Mouse (Mus musculus) CD8-positive naive resting alpha-beta T cell, adult 2 months (primary cell): ENCODE data around the gene Mcl1.
"Not testable (repeated sequence)": the region's sequence is repeated elsewhere in the genome, so short reads cannot be mapped to it uniquely, and the experiment has no call there.

Experiments
- DNase-seq, 2 experiments: peaks; one replicate each; pipeline ENCODE4 v3.0.0; 2022; ENCODE audit warnings: low read depth in 2 of 2, low spot score in 2 of 2

Gene Mcl1

DNA sequence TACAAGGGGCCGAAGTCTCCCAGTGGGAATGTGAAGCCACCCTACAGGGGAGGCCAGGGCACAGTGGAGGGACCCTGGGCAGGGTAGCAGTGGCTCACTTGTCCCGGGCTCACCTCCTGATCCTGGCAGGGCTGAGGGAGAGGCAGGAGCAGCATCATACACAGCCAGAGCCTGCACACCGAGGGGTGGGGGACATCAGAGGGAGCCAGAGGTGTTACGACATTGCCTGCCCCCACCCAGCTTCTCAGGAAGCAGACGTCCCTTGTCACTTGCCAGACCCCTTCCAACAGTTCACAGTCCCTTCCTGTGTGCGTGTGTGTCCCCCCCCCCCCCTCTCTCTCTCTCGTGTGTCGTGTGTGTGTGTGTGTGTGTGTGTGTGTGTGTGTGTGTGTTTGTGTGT, 26.3 kb downstream of the Mcl1 start:
- DNase-seq = no peak

DNA sequence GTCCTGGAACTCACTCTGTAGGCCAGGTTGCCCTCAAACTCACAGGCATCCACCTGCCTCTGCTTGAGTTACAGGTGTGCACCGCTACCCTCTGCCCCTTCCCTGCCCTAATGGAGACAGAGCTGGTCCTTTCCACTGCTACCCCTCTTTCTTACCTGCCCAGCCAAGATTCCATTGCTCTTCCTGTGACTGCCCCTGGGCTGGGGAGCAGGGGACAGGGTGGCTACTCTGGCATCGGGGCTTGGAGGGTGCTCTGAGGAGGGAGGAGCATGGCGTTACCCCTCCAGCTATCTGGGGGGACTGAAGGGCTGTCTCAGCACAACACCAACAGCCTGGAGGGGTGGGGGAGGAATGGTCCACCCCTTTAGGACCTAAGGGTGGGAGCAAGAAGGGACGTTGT, 26.7 kb downstream of the Mcl1 start:
- no peak for DNase-seq

DNA sequence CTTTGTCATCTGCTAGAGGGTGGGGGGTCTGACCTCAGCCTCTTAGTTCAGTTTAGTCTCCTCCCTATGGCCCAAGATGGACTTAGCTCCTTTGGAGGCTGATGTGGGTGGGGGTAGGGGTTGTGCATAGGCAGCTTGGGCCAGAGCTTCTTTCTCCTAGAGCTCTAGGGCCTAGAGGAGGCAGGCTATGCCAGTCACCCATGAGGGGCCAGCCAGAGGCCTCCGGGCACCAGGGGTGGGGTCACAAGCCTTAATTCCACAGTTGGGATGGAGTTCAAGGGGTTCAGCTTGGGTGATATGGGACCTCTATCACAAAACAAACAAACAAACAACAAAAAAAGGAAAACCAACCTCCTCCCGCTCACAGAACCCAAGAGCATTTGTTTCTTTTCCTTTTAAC, 27.1 kb downstream of the Mcl1 start:
- DNase-seq = no peak

DNA sequence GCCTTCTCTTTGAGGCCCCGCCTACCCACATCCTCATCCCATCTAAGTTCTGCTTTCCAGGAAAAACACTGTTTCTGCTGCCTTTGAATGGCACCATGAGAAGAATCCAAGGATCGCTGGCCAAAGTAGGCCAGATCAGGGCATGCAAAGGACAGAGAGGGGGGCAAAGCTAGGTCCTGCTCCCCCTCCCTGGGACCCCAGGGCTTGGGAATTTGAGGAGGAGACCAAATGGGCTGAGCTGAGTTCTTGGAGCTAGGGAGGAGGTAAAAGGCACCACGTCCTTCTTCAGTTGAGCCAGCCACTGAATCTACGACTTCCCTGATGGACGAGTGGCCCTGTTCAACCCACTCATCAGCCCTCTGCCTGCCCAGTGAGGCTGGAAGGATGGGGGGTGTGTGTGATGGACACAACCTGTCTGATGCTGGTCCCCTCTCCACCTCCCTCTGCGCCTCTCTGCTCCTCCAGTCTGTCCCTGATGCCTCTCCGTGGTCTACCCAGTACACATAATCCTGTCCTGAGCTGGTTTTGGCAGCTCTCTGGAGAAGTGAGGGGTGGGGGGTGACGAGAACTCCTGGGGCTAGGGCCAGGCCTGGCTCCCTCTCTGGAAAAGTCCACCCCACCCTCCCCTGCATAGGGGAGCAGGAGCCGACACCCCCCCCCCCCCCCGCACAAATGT, 28.0 kb downstream of the Mcl1 start:
- no peak for DNase-seq

DNA sequence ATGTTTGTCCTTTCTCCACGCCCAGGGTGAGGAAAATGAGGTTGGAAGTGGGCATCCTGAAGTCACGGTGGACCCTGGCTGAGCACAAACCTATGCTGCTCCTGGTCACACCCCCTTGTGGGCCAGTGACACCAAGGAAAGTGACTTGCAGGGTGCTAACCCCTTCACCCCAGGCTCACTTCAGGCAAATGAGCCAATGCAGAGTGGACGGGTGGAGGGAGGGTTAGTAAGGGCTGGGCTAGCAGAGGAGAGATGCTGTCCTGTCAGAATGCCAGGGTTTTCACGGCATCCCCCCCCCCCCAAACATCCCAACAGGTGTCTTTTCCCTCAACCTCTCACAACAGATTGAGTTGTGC, 28.6 kb downstream of the Mcl1 start:
- no peak for DNase-seq

DNA sequence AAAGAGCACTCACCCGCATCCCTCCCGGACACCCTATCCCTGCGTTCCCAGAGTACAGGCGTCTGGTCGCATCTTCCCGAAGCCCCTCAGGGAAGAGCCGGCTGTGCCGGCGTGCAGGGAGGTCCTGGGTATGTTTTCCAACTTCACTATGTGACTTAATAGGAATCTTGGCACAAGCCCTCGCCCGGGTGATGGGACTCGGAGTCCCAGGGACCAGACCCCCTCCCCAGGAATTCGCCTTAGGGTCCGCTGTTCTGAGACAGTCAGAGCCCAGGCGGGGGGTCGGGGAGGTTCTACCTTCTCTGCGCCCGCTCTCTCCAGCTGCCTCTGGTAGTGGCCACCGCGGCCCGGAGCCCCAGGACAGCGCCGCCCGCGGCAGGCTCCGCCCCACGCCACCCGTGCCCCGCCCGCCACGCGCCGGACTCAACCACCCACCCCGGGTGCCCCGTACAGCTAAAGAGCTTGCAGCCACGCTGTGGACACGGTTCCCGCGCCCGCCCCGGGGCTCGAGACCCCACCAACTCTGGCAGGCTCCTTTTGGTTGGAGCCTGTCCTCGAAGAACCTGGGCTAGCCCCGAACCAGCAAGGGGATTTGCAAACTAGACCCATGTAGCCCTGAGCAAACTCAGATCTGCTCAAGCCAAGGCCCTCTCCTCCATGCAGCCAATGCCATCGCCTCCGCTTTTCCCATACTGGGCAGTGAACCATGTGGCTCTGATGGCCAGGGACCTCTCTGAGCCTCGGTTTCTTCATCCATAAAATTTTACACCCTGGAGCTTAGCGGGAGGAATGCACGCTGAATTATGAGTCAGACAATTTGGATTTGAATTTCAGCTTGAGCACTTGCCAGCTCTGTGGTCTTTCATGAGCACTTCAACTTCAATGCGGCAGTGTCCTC, 29.2 kb downstream of the Mcl1 start, which contains the start of gene Adamtsl4:
Gene Adamtsl4, minus strand, starts transcription at position 394 of the 898 bp plus-strand sequence.
- DNase-seq = no peak

DNA sequence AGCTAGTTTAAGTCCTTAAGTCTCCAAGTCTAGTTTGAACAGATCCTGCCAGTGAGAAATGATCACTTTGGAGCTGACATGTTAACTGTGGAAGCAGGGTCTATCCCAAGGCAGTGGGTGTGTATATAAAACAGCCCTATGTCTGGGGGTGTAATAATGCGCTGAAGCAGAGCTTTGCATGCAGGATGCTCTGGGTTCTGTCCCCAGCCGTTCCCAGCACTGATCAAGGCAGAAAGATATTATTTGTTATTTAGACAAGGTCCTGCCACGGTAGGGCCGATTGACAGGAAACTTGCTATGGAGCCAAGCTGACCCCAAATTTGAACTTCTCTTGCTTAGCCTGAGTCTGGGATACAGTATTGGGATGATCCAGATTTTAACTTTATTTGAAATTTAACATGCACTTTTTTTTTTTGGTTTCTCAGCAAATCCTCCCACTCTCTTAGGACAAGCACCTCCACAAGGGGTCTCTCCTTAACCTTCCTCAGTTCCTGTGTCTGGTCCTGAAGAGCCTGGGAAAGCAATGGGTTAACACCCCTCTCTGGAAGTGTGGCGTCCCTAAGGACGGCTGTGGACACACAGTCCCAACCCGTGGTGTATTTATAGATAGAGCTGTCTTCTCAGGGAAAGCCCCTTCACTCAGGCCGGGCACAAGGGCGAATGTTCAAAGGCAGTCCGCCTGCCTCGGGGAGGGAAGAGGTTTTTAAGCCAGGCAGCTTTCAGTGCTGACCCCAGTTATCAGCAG, 30.8 kb downstream of the Mcl1 start:
- DNase-seq = no peak

DNA sequence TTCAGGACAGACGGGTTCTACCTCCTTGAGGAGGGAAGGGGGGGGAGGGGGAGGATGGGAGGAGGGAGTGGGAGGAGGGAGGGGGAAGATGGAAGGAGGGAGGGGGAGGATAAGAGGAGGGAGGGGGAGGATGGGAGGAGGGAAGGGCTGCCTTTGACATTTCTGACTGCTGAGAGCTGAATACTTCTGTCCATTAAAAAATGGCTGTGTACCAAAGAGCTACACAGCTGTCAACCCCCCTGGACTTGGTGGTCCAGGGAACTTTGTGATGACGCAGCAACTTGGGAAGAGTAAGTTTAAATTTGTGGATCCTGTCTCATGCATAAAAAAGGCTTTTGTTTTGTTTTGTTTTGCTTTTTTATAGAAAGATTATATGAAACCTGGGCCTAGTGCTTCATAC, 31.4 kb downstream of the Mcl1 start:
- DNase-seq = no peak

DNA sequence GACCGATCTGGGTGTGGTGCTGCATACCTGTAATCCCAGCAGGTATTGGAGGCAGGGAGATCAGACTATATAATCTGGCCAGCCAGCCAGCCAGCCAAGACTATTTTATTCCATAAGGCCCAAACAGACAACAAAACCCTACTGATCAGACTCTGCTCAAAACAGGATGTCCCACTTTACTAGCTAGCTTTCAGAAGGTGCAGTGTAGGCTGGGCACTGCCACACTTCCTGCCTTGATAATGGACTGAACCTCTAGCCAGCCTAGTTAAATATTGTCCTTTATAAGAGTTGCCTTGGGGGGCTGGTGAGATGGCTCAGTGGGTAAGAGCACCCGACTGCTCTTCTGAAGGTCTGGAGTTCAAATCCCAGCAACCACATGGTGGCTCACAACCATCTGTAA, 32.0 kb downstream of the Mcl1 start:
- not testable (repeated sequence) for DNase-seq

DNA sequence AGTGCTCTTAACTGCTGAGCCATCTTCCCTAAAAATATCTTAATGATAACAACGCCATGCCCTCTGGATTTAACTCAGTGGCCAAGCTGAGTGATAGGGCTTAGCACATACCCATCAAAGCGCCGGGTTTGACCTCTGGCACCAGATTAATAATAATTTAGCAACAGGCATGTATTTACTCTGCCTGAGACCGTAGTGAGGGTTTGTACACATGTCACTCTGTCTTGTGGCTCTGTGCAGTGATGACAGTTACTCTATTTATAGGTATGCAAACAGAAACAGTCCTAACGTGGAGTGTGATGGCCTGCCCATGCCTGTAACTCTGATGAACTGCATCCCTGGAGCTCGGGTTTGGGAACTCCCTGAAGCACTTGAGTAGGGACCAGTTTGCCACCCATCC, 34.1 kb downstream of the Mcl1 start:
- no peak for DNase-seq

DNA sequence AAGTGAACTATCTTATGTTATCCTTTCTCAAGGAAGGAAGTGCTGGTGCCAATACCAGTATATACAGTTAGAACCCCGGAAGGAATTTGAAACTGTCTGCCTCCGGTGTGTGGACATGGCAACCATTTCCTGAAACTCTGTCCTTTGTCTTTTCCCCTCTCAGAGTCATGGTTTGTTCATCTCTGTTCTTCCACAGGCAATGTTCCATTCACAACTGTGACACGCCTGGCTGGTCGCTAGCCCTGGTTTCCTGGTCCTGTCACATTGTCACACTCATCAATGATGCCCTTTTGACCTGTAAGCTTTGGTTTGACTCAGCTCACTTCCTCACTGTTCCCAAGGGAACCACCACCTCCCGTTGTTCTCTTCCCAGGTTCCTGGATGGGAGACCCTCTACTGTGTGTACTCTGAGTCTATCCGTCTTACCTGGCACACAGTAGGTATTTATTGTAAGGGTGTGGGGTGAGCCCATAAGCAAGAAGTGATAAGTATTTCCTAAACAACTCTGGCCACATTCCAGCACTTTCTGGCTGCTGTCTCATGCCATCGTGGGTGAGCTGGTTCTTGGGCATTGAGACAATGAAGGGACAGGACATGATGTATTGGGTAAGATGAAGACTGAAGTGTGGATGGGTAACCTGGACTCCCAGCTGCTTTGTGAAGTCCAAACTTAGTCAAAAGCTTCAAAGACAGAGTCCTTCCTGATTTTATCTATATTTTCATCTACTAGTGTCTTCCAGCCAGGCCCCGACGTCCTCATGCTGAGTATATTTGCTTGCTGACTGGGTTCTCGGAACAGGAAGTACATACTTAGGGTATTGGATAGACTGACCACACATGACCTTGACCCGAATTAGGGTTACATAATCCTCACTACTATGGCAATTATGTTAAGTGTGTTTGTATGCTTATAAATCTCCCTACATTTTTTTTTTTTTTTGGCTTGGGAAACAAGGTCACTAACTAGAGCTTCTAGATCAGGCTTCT, 35.5 kb downstream of the Mcl1 start:
- DNase-seq = no peak

DNA sequence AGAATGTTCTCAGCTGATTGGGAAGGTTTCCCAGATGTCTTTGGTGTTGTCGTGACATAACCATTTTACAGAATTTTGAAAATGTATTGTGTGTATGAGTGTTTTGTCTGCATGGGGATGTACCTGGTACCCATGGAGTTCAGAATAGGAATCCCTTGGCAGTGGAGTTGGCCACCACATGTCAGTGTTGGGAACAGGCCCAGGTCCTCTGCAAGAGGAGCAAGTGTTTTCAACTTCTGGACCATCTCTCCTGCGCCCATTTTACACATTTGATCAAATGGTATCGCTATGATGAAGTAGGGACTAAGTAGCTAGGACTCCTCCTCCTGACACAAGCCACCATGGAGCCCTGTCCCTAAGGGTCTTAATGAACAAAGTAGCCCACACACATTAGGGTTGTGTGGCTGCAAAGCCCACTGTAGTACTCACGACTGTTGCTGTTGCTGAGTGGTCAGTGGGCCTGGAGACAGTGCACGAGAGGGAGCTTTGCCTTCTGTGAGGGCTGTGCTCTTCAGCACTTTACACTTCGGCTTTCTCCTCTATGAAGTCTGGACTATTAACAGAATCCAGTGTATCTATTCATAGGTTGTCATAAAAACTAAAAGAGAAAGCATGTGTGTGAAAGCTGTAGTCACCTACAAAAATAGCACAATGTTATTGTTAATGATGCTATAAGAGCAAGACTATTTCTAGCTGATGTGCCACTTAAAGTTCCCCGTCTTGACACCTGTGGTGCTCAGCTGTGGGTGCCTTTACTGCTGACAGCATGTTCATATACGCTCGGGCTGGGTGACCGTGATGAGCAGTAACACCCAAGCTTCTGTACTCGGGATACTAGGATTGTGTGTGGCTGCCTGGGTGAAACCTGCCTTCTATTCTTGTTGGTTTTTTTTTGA, 36.5 kb downstream of the Mcl1 start:
- no peak for DNase-seq

DNA sequence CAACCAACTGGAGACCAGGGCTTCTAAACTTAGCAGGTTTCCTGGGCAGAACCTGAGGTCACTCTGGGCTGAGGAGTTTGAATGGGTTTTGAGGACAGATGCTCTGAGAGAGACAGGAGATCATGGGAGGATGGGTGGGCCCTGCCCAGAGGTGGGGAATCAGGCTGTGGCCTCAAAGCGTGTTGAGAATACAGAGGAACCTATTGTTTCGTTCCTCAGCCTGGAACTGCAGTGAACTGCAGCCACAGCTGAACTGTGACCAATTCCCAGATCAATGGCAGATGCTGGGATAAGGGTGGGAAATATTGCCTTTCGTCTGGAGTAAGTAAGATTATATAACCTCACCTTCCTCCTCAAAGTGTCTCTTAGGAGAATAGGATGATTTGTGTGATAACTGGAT, 37.2 kb downstream of the Mcl1 start:
- DNase-seq = no peak

DNA sequence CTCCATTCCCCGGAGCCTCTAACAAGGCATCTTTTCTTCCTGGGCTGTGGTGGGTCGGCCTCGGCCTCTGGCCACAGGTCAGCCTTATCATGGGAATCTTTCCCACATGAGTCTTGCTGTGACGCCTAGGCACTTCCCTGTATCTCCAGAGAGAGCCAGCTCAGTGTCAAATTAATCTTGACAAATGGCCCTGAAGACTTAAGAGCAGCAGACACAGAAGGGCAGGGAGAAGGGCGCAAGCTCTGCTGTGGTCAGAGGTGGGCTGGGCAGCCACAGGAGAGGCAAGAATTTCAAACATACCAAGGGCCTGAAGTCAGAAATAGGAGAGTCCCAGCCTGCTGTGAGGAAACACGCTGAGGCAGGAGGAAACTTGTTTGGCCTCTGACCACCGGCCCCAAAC, 37.8 kb downstream of the Mcl1 start:
- no peak for DNase-seq

DNA sequence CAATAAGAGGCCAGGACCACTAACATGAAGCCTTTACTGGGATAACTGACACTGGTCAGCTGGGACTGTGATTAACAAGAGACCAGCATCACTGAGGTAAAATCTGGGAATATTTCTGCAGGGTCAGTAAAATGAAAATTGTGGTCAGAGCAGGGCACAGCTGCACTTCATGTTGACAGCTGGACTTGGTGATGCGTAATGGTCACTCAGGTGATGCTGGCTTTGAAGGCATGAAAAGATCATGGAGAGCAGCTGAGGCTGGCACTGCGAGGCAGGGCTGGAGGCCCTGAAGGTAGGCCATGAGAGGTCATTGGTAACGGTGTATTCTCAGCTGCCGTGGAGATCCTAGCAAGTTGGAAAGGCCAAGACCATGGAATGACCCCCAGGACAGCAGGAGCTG, 39.7 kb downstream of the Mcl1 start:
- DNase-seq = no peak

DNA sequence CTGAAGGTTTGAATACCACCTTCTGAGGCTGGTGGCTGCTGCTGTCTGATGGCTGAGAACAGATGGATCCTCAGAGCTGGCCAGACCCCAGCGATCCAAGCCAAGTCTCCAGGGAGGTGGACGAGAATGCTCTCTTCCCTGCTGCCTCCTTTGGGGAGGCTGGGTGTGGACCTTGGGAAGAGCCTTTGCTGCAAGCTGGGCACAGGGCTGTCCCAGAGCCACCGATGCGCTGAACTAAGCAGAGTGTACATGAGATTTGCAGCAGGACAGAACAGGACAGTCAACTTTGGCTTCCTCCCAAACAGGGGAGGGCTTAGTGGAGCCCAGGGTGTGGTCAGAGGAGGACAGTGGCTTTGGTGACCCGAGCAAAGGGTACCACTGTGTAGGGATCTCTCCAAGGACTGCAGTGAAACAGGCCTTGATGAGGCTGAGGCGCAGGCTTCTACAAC, 41.7 kb downstream of the Mcl1 start:
- no peak for DNase-seq

DNA sequence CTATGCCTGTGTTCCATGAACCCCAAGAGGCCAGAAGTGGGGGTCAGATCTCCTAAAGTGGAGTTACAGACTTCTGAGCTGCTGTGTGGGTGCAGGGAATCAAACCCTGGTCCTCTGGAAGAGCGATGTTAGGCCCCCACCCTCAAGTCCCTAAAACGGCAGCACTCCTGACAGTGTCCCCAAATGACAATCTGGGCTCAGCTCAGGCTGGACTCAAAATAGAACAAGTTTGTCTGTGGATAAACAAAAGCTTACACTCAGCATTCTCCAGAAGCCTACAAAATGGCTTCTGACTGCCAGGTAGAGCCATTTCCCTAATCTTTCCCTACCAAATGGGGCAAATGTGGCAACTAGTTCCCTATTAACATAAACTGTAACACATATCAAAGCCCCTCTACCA, 42.5 kb downstream of the Mcl1 start:
- no peak for DNase-seq

DNA sequence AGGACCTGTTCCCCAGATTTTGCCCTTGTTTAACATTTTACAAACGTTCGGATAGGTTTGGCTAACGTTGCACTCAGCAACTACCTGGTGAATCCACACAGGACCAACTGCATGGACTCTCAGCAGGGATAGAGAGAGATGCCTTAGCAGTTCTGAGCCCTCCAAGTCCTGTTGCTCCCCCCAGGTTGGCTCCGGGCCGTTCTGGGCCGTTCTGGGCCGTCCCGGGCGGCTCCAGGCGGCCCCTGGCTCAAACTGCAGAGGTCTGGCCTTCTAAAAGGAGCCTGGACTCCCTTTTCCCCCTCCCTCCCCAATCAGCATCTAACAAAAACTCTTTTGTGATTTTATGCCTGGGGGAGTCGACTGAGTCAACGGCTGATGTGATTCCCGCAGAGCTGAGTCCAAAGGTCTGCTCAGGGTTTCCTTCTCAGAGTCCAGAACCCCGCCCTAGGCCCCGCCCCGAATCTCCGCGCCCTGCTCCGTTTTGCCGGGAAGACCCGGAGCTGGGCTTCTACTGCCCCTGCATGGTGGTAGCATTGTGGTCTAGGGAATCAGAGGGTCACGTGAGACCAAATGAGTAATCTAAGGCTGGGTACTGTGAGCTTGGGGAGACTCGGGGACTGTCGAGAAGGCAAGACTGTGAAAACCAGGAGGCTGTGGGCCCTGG, 43.4 kb downstream of the Mcl1 start:
- DNase-seq = no peak

DNA sequence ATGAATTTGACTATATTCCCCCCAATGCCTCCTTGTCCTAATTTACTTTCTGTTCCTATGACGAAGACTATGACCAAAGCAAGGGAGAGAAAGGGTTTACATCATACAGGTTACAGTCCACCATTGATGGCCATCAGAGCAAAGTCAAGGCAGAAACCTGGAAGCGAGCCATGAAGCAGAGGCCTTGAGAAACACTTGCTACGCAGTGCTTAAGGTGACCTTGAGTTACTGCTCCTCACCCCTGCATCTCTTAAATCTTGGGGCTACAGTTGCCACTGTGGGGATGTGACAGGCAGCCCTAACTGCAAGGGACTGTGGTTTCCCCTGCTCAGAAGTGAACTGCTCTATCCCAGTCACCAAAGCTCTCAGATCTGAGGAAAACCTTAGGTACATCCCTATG, 44.7 kb downstream of the Mcl1 start:
- DNase-seq = no peak
